Mouse (Mus musculus): ENCODE measurements at regions not wholly inside any gene's neighbourhood (a gene's known extent, or its start where the extent isn't known, plus 50 kb on each side); places are given as distances from the start of the nearest gene placed in this dataset.

DNA sequence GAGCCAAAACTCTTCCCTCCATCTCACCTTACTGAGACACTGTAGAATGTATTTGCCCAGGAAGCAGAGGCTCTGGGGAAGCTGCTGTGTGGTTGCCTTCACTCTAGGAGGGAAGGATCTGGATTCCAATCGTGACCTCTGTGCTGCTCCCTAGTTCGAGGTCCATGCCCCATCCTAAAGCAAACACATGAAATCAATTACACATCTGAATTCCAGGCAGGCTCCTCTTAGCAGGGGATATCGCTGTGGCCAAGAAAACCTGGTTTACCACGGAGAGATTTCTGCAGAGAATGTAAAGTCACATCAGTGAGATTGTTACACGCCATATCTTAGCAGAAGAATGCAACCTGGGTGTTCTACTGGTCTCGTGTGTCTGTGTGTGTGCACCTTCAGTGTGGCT, 61.0 kb upstream of the Intu start:
- DNase-seq (ENCODE audit: low spot score): no peak

GRCm38 (mm10) chr3:40472766-40473165, 58.3 kb upstream of the Intu start:
- no peak for DNase-seq (ENCODE audit: low spot score)

DNA sequence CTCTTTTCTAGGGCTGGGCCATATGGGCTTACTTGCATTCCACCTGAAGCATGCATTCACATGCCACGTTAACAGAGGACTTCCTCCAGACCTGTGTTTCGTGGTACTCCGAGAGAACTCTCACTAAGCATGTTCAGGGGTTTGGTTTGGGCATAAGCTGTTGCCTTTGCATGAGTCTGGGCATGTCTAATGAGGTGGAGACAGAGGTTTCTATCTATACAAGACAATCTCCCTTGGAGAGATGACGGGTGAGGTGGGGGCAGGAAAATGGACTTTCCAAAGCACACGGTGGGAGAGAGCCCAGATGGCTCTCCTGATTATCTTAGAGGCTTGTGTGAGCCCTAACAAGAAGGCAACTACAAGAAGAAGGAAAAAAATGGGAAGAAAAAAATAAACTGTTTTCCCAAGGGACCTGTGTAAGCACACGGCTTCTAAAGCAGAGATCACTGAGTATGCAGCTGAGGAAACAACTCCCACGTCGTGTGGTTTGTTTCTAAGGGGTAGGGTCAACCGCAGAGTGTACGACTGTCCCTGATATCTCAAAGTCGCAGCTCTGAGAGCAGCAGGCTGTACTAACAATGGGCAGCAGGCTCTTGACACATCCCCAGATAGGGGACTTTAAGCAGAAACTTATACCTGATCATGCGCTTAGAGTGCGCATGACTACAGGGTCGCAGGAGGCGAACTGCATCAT, 50.7 kb upstream of the Intu start:
- no peak for DNase-seq (ENCODE audit: low spot score)
